Mouse (Mus musculus) urinary bladder, adult 18-20 months (tissue): ENCODE measurements around the gene Pacs1.
"Not testable (repeated sequence)": the region's sequence is repeated elsewhere in the genome, so short reads cannot be mapped to it uniquely, and the experiment has no call there.

Experiments used
- DNase-seq, 2 experiments: peaks; one replicate each; pipeline ENCODE4 v3.0.0; 2022; ENCODE audit warnings: low spot score in 2 of 2, mixed read lengths in 2 of 2

Pacs1 gene

DNA sequence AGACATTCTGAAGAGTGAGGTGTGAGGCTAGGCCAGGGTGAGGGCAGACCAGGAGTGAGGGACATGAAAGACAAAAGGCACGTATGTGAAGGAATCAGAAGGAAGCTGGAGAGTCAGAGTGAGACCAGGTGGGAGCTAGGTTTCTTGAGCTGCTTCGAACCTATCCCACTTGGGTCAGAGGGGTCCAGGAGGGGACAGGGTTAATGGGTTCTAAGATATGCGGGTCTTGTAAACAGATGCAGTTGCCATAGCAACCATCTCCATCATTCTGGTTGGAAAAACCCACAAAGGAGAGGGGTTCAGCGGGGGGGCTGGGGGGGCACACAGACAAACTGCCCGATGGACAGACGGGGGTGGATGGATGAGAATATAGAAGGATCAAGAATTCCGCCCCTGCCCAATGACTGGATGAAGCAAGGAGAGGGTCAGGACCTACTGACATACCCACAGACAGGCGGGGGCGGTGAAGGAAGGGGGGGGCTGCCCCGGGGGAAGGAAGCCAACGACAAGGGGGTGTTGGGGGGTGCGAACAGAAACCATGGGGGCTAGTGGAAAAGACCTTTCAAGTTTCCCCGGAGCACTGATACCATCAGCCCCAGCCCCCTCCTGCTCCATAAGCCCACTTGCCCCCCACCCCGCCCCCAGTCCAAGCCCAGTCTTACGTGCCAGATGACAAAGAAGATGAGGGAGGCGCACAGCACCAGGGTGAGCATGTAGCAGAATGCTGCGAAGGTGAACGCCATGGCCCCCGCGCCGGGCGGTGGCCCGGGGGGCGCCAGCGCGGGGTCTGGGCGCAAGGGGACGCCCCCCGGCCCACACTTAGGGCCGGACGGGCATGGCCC, 175.2 kb downstream of the Pacs1 start:
- no peak for DNase-seq

DNA sequence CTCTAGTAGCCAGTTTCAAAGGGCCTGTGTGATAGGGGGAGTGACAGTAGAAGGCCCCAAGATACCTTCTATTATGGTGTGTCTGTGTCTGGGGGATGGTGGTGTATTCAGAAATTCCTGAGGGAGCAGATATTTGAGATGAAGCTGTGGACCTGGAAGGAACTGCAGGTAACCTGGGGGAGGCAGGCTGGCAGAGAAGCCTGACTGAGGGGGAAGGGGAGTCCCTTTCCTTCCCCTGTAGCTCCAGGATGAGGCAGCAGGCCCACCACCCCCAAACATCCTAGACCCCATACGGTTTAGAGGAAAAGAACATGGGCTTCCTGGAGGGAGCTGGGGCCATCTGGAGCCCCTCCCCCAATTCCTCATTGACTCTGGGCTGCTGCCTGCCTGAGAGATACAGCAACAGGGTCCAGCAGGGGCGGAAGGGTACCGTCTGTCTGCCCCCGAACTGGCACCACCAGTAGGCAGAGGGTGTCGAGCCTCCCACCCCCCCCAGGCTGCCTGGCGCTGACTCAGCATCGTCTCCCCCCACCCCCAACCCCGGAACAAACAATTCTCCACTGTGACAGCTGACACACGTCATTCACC, 176.9 kb downstream of the Pacs1 start:
- no peak for DNase-seq

DNA sequence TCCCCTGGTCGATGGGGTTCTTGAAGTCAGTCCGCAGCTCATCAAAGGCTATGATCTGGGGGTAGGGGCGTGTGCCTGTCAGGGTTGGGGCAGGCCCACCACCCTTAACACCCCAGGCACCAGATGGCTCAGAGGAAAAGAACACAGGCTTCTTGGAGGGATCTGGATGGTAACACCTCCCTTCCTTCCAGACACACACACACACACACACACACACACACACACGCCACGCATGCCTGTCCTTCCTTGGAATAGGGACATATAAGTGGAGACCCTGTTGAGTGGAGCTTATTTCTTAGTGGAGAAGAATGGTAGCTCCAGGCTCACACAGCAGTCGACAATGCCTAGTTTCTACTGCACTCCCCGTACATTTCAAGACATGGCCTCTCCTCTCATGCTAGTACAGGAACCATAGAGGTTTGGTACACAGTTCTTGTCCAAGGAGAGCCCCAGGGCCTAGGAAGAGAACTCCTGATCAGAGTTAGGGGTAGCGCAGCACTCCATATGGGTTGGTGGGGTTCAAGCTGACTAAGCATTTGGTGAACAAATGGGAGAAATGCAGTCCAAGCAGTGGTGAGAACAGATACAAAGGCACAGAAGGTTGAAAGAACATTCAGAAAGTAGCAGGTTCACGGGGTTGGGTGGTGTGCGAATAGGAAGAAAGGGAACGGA, 178.0 kb downstream of the Pacs1 start:
- no peak for DNase-seq

DNA sequence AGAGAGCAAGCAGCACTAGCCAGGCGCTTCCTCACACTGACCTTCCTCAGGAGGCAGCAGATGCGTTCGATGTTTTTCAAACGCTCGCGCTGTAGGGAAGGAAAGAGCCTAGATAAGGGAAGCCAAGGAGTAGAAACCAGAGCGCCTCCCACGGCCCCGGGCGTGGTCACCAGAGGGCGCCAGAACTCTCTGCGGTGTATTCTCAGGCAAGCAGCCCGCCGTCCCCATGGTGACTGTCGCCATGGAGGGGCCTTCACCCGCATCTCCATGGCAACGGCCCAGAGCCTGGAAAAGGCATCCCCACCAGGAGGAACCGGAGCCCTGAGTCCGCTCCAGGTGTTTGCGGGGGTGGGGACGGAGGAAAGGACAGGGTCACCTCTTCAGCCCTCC, 178.7 kb downstream of the Pacs1 start:
- peak; percentile 74 to 85 for DNase-seq

DNA sequence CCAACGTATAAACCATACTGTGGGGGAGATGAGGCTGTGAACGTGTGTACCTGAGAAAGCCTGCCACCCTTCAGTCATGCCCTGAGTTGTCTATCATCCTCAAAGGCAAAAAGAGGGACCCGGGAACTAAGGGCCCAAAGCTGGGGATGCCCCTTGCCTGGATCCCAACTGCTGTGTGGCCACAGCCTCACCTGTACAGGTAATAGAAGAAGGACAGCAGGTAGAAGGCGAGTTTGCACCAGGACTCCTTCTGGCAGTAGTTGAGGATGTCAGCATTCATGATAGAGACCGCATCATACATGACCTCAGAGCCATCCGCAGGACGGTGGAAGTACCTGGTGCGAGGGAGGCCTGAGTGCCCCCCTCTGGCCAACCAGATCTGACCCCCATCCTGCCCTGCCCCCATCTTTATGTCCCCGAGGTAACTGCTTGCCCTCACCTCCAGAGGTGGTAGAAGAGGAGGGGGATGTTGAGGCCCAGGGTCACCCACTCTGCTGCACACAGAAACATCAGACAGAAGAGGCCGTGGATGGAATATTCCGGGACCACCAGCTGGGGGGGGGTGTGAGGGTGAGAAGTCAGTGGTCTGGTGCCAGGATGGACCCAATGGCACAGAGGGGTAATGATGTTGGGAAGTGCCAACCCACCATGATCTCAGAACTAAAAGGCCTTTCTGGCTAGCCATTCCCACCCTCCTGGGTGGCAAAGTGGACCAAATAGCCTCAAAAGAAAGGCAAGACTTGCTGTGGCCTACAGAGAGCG, 179.3 kb downstream of the Pacs1 start:
- no peak for DNase-seq

DNA sequence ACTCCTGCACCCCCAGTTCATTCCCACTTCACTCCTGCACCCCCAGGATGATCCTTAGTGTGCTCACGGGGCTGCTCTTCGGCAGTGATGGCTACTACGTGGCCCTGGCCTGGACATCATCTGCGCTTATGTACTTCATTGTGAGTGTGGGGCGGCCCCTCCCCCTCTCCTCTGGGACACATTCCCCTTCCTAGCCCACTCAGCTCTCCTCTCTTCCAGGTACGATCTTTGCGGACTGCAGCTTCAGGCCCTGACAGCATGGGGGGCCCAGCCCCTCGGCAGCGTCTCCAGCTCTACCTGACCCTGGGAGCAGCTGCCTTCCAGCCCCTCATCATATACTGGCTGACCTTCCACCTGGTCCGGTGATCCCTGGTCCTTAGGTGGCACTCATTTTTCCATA, 180.8 kb downstream of the Pacs1 start:
- DNase-seq, result no peak

DNA sequence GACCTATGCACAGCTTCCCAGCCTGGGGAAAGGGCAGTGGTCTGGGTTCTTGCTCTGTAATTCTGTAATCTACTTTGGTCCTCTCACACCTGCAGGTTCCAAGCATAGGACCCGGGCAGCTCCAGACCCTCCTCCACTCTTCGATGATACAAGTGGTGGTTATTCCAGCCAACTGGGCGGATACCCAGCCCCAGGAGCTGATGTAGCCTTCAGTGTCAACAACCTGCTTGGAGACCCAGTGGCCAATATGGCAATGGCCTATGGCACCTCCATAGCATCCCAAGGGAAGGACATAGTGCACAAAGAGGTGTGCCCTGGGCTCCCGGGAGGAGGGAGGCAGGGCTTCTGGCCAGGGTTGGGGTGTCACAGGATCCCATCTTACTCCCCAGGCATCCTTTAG, 183.6 kb downstream of the Pacs1 start:
- no peak for DNase-seq

DNA sequence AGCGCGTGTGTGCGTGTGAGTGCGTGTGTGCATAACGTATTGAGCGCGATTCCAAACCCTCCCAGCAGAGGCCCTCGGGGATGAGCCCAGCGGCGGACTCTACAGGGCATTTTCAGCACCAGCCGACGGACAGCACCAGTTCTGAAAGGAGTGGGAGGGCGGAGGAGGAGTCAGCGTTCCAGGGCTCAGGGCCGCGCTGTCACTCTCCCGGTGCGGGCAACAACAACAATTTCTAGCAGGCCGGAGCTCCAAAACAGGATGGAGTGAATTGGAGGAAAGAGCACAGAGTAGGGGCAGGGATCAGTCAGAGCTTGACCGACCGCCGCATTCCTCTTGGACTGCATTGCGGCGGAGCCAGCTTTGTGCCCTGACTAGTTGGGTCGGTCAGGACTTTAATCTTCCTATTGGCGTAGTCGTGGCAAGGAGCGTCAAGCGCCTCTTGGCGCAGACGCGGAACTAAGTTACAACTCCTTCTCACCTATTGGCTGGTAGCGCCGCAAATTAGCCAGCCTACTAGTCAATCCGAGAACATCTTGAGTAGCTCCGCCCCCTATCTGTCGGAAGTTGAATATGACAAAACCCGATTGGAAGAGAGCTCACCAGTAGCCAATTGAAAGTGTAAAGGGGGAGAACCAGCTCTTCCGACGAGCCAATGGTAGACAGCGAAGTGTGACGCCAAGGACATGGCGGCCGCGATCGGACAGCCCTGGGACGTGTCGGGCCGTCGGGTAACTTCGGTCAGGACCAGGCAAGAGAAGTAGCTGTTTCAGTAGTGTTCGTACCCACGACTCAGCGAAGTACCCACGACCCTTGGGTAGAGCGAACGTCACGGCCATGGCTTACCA, 184.8 kb downstream of the Pacs1 start, which contains the start of gene Yif1a:
Gene Yif1a (plus strand): TSS at position 655 of the 845 bp plus-strand sequence.
- peak; percentile 92 to 94 for DNase-seq

DNA sequence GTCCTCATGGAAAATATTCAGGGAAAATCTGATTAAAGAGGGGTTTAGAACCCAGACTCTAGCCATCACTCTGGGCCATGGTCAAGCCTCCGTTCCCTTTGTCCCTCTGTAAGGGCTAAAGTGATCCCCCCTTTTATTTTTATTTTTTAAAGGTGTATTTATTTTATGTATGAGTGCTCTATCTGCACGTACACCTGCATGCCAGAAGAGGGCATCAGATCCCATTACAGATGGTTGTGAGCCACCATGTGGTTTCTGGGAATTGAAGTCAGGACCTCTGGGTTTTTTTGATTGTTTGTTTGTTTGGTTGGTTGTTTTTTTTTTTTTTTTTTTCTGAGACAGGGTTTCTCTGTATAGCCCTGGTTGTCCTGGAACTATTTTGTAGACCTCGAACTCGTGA, 186.4 kb downstream of the Pacs1 start:
- DNase-seq, result not testable (repeated sequence)

DNA sequence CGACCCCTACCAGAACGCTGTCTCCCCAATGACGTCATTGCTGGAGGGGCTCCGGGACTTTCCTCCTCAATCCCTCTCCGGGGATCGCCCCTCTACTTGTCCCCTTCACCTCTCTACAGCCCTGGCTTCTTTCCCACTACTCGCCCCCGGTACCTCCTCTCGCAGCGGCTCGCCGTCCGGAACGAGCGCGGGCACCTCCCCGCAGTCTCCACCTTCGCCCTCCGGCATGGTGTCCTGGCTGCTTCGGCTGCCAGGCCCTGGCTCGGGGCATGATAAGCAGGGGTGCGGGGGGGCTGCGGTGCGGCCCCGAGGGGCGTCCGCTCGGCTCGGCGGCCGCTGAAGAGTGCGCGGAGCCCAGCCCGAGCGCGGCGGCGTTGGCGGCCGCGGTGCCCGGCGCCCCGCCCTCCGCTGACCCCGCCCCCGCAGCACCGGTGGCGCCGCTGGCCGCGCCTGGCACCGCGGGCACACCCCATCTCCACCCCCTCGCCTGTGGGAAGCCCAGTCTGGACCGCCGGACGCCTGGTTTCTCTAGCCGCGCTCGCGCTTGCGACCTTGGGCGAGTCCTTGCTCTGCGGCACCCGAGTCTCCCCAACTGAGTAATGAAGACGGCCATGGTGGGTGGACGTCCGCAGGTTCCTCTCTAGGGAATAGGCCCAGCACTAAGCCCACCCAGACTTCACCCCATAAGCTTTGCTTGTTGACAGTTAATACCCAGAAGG, 187.6 kb downstream of the Pacs1 start, which contains the start of gene Tmem151a:
Gene Tmem151a (minus strand): TSS at position 387 of the 719 bp plus-strand sequence.
- DNase-seq, result peak in 1 of 2 experiments; percentile 50

DNA sequence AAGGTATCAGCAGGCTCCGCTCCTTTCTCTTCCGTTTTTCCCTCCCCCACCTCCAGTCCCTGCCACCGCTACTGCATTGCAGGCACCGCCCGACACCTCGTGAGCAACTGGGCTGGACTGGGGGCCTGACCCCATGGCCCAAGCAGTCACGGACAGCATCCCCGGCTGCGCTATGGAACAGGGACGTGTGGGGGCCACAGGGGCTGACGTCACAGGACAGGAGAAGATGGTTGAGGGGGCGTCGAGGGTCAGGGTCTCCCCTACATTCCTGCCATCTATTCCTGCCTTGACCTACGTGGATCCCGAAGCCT, 188.1 kb downstream of the Pacs1 start:
- no peak for DNase-seq

DNA sequence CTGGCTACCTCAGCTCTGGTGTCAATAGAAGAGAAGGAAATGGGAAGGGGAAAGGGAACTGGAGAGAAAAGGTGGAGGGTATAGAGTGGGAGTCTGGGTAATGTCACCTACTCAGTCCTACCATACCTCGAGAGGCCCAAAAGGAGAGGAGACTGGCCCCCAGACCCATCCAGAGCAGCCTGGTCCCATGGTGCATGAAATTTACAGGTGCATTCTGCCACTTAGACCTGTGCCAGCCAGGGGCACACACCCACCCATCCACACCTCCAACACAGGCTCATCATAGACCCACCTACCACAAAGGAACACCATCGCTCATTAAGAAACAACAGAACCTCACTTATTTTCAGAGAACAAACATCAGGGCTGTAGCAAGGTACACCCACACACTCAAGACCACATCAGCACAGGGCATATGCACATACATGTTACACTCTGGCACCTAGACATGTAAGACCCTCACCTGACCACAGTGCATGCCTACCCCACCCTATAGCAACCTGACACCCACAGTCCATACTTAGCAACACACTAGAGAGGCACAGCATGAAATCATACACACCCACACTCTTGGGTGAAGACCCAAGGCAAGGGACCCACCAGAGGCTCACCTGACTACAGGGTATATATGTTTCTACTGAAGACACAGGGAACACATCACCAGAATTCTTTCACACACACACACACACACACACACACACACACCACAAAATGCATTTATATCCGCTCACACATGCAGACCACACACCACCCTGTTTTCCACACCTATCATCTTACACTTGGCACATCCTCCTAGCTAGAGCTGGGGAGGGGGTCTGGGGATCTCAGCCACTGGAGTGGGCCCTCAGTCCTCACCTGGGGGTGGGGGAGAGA, 188.7 kb downstream of the Pacs1 start:
- no peak for DNase-seq
